15 mouse cellular contexts compared by ENCODE assay signal in genomic region chr15:10075391-10076060, GRCm38 (mm10).
DNase-seq lines count a peak whose midpoint lies in the region; ATAC-seq lines count a peak whose summit lies in the region.
"Had no signal": no experiment of that assay in that cellular context is flagged by ENCODE, and none has a peak within 500 bp of the region (broad histone marks: within the 10 kb centered on the region; RNA-seq: fewer than 3 reads in every experiment).

No protein-coding gene starts in this region.

- intact Hi-C loops in gastrocnemius, postnatal 14 days (cut with DNase I; ENCODE audit: low total_unique reads), result no loop called here

- H3K4me1 ChIP-seq in embryonic facial prominence, embryonic 12.5 days, result peaks cover 6% of the 10 kb centered on the region

- H3K4me2 ChIP-seq in embryonic facial prominence, embryonic 12.5 days (replicated peaks), result no peak overlapping the region
- H3K4me2 ChIP-seq: embryonic facial prominence, embryonic 13.5 days had no signal

- no peaks in the 10 kb centered on the region for H3K27me3 ChIP-seq in embryonic facial prominence, embryonic 12.5 days
- H3K27me3 ChIP-seq: embryonic facial prominence, embryonic 13.5 days had no signal

- no peak overlapping the region for H3K4me3 ChIP-seq in embryonic facial prominence, embryonic 12.5 days
- H3K4me3 ChIP-seq: embryonic facial prominence, embryonic 13.5 days had no signal

- ATAC-seq in embryonic facial prominence, embryonic 12.5 days (ENCODE audit: insufficient number of reproducible peaks, insufficient read depth, low FRiP score, low TSS enrichment), result 0 out of 2 replicates have a peak, but pooled peaks have one; percentile 75

- WGBS in embryonic facial prominence, embryonic 12.5 days, result 31% methylated on average over 10 of the region's 10 CpGs

- no peak overlapping the region for H3K9ac ChIP-seq in embryonic facial prominence, embryonic 12.5 days
- H3K9ac ChIP-seq: embryonic facial prominence, embryonic 13.5 days; liver, embryonic 14.5 days had no signal

- DNase-seq in cerebellum, postnatal 25 days, result peak; percentile 15 to 18
- DNase-seq in cerebellum, adult 8-10 months, result no peak
- DNase-seq in CD4-positive, CD25-positive, alpha-beta regulatory T cell, adult 2 months (ENCODE audit: low read depth, low spot score), result peak; percentile 25
- peak; percentile 13 for DNase-seq in mesoderm, embryonic 11.5 days (ENCODE audit: low read depth, low spot score)
- no peak for DNase-seq in adrenal gland, adult 2 months
- no peak for DNase-seq in gastrocnemius, postnatal 14 days
- DNase-seq in spleen, postnatal 14 days (ENCODE audit: low spot score in 2 of 2), result no peak
- DNase-seq: gastrocnemius, postnatal 10 days; heart, postnatal 14 days; kidney, adult 9 months; layer of hippocampus, postnatal 36 days; thymus, postnatal 36 days had no signal

- no peaks in the 10 kb centered on the region for H3K36me3 ChIP-seq in embryonic facial prominence, embryonic 12.5 days
- H3K36me3 ChIP-seq: embryonic facial prominence, embryonic 13.5 days had no signal

- H3K27ac ChIP-seq in embryonic facial prominence, embryonic 12.5 days, result no peak overlapping the region
- H3K27ac ChIP-seq: embryonic facial prominence, embryonic 13.5 days; liver, embryonic 14.5 days had no signal

- H3K9me3 ChIP-seq in embryonic facial prominence, embryonic 12.5 days, result no peaks in the 10 kb centered on the region
- H3K9me3 ChIP-seq: embryonic facial prominence, embryonic 13.5 days had no signal

Comparison
In these comparisons a context has a peak if more than half of its experiments do, and no peak if none do; other contexts are left out.
1. DNase-seq: peak in cerebellum, postnatal 25 days (2 of 2), CD4-positive, CD25-positive, alpha-beta regulatory T cell, adult 2 months (single experiment) and mesoderm, embryonic 11.5 days (single experiment); none in cerebellum, adult 8-10 months (single experiment), adrenal gland, adult 2 months (single experiment), gastrocnemius, postnatal 14 days (single experiment) and spleen, postnatal 14 days (0 of 2).